Mouse (Mus musculus): ENCODE results near the gene Rfpl4. TPM values are rescaled to one million over a fixed set of nuclear protein-coding genes. Genes with fewer than 3 reads are reported as not detected.

Gene Rfpl4
- polyA plus RNA-seq, 1 experiment from 2014 or later: not detected

Other genes starting within 250 kb of the Rfpl4 start
- 9.7 and 15.5 TPM in 2 replicates for gene Isoc2b, start 246.7 kb downstream of the Rfpl4 start, polyA plus RNA-seq (2015; fragmentation: Nextera tagmentation; extraction: Ambion mirVana)
- gene Isoc2a, start 239.8 kb downstream of the Rfpl4 start, polyA plus RNA-seq (2015; fragmentation: Nextera tagmentation; extraction: Ambion mirVana): 0.68 and 1.0 TPM in 2 replicates
- not detected in 2 replicates for gene Gm36210, start 210.4 kb downstream of the Rfpl4 start, polyA plus RNA-seq (2015; fragmentation: Nextera tagmentation; extraction: Ambion mirVana)
- gene Zfp628, start 201.7 kb downstream of the Rfpl4 start, polyA plus RNA-seq (2015; fragmentation: Nextera tagmentation; extraction: Ambion mirVana): 2.9 and 3.4 TPM in 2 replicates
- gene Nat14, start 194.9 kb downstream of the Rfpl4 start, polyA plus RNA-seq (2015; fragmentation: Nextera tagmentation; extraction: Ambion mirVana): 3.0 and 3.5 TPM in 2 replicates
- gene Ssc5d, start 191.2 kb downstream of the Rfpl4 start, polyA plus RNA-seq (2015; fragmentation: Nextera tagmentation; extraction: Ambion mirVana): 2.7 and 3.5 TPM in 2 replicates
- gene Sbk2, start 152.5 kb downstream of the Rfpl4 start, polyA plus RNA-seq (2015; fragmentation: Nextera tagmentation; extraction: Ambion mirVana): 0.23 and 0.39 TPM in 2 replicates
- not detected in 2 replicates for gene Sbk3, start 145.8 kb downstream of the Rfpl4 start, polyA plus RNA-seq (2015; fragmentation: Nextera tagmentation; extraction: Ambion mirVana)
- gene Zfp579, start 120.8 kb downstream of the Rfpl4 start, polyA plus RNA-seq (2015; fragmentation: Nextera tagmentation; extraction: Ambion mirVana): 22.2 and 24.6 TPM in 2 replicates
- gene Zfp524, start 102.5 kb downstream of the Rfpl4 start, polyA plus RNA-seq (2015; fragmentation: Nextera tagmentation; extraction: Ambion mirVana): 20.2 and 21.4 TPM in 2 replicates
- 37.0 and 38.5 TPM in 2 replicates for gene Fiz1, start 102.3 kb downstream of the Rfpl4 start, polyA plus RNA-seq (2015; fragmentation: Nextera tagmentation; extraction: Ambion mirVana)
- 1.6 TPM in 2 replicates for gene Gm44973, start 101.5 kb downstream of the Rfpl4 start, polyA plus RNA-seq (2015; fragmentation: Nextera tagmentation; extraction: Ambion mirVana)
- gene Zfp865, start 96.6 kb downstream of the Rfpl4 start, polyA plus RNA-seq (2015; fragmentation: Nextera tagmentation; extraction: Ambion mirVana): 5.5 and 5.6 TPM in 2 replicates
- 13.4 TPM in 2 replicates for gene Ccdc106, start 96.4 kb downstream of the Rfpl4 start, polyA plus RNA-seq (2015; fragmentation: Nextera tagmentation; extraction: Ambion mirVana)
- gene 4632433K11Rik, start 82.8 kb downstream of the Rfpl4 start, polyA plus RNA-seq (2015; fragmentation: Nextera tagmentation; extraction: Ambion mirVana): not detected in 2 replicates
- 6.0 and 6.5 TPM in 2 replicates for gene Zfp784, start 78.5 kb downstream of the Rfpl4 start, polyA plus RNA-seq (2015; fragmentation: Nextera tagmentation; extraction: Ambion mirVana)
- gene Zfp580, start 65.4 kb downstream of the Rfpl4 start, polyA plus RNA-seq (2015; fragmentation: Nextera tagmentation; extraction: Ambion mirVana): 22.2 and 25.0 TPM in 2 replicates
- 126 and 130 TPM in 2 replicates for gene U2af2, start 54.8 kb downstream of the Rfpl4 start, polyA plus RNA-seq (2015; fragmentation: Nextera tagmentation; extraction: Ambion mirVana)
- 62.4 and 66.5 TPM in 2 replicates for gene Epn1, start 36.7 kb downstream of the Rfpl4 start, polyA plus RNA-seq (2015; fragmentation: Nextera tagmentation; extraction: Ambion mirVana)
- gene Rasl2-9, start 9.0 kb upstream of the Rfpl4 start, polyA plus RNA-seq (2015; fragmentation: Nextera tagmentation; extraction: Ambion mirVana): 0.31 and 0.56 TPM in 2 replicates
- gene Vmn1r55, start 32.7 kb upstream of the Rfpl4 start, polyA plus RNA-seq (2015; fragmentation: Nextera tagmentation; extraction: Ambion mirVana): not detected in 2 replicates
- not detected in 2 replicates for gene Vmn1r56, start 79.8 kb upstream of the Rfpl4 start, polyA plus RNA-seq (2015; fragmentation: Nextera tagmentation; extraction: Ambion mirVana)
- gene Vmn1r57, start 101.5 kb upstream of the Rfpl4 start, polyA plus RNA-seq (2015; fragmentation: Nextera tagmentation; extraction: Ambion mirVana): not detected in 2 replicates
- not detected in 2 replicates for gene Gm5065, start 233.6 kb upstream of the Rfpl4 start, polyA plus RNA-seq (2015; fragmentation: Nextera tagmentation; extraction: Ambion mirVana)
- gene Nlrp2, start 234.1 kb upstream of the Rfpl4 start, polyA plus RNA-seq (2015; fragmentation: Nextera tagmentation; extraction: Ambion mirVana): not detected in 2 replicates